Mouse (Mus musculus) small intestine, adult 2 months (tissue): ENCODE measurements at regions not wholly inside any gene's neighbourhood (a gene's known extent, or its start where the extent isn't known, plus 50 kb on each side); places are given as distances from the start of the nearest gene placed in this dataset.

Experiments used
- H3K27ac ChIP-seq: fragments of 200-500 bp; 2 replicates; pipeline ENCODE4 v1.5.1; 2012; ENCODE audit warnings: low read depth, low read length, control low read depth, inconsistent platforms; ENCODE audit not compliant: insufficient read depth
- H3K27me3 ChIP-seq: fragments of 200-500 bp; 2 replicates; pipeline ENCODE4 v1.6.1; 2012; ENCODE audit warnings: mild to moderate bottlenecking, moderate library complexity, low read length, inconsistent platforms; ENCODE audit not compliant: control insufficient read depth, insufficient read depth
- H3K36me3 ChIP-seq: fragments of 200-500 bp; 2 replicates; pipeline ENCODE4 v1.6.1; 2012; ENCODE audit warnings: mild to moderate bottlenecking, low read length, control low read depth, inconsistent platforms; ENCODE audit not compliant: control insufficient read depth, insufficient read depth
- H3K4me1 ChIP-seq: fragments of 200-500 bp; 2 replicates; pipeline ENCODE4 v1.6.1; 2012; ENCODE audit warnings: low read length, inconsistent platforms, mixed read lengths; ENCODE audit not compliant: control insufficient read depth, insufficient read depth, insufficient read length
- H3K4me3 ChIP-seq: fragments of 200-500 bp; 2 replicates; pipeline ENCODE4 v1.5.1; 2012; ENCODE audit warnings: low read depth, mild to moderate bottlenecking, control low read depth, inconsistent platforms, low read length, moderate library complexity
- CTCF ChIP-seq: fragments of 200-500 bp; IDR thresholded peaks from 2 replicates; pipeline ENCODE4 v1.5.1; 2012; ENCODE audit warnings: low read depth, mild to moderate bottlenecking, control low read depth, inconsistent platforms, low read length, moderate library complexity, mixed read lengths; ENCODE audit not compliant: insufficient replicate concordance, insufficient read length; ENCODE audit errors: extremely low read depth
- POLR2A ChIP-seq: fragments of 200-500 bp; IDR thresholded peaks from 2 replicates; pipeline ENCODE4 v1.6.1; 2012; ENCODE audit warnings: low read depth, mild to moderate bottlenecking, control low read depth, inconsistent platforms, low read length, moderate library complexity
- WGBS: fragments of 180-500 bp; shearing (Covaris S2); methylation state at CpG from one replicate; pipeline ENCODE4 v1.1.7; 2018; 5-methylcytosine and 5-hydroxymethylcytosine counted together

GRCm38 (mm10) chr17:47177671-47178246, 167.4 kb upstream of the Ubr2 start:
- 79% methylated on average over 8 of the region's 8 CpGs for WGBS
- H3K27ac ChIP-seq: no peak overlapping the region
- H3K4me1 ChIP-seq: peaks cover 4% of the 10 kb centered on the region
- TF ChIP-seq CTCF (no peak), POLR2A (no peak)
- H3K27me3 ChIP-seq: no peaks in the 10 kb centered on the region
- no peak overlapping the region for H3K4me3 ChIP-seq
- no peaks in the 10 kb centered on the region for H3K36me3 ChIP-seq

- WGBS: 23% methylated on average over 5 of the region's 5 CpGs
- TF ChIP-seq CTCF (no peak), POLR2A (no peak)
- peaks cover 4% of the 10 kb centered on the region for H3K4me1 ChIP-seq
- H3K4me3 ChIP-seq: no peak overlapping the region
- H3K36me3 ChIP-seq: no peaks in the 10 kb centered on the region
- H3K27ac ChIP-seq: no peak overlapping the region
- H3K27me3 ChIP-seq: no peaks in the 10 kb centered on the region
These were observed 166.0 kb upstream of the Ubr2 start for GRCm38 (mm10) chr17:47176328-47176727.

GRCm38 (mm10) chr17:47174748-47175215, 164.4 kb upstream of the Ubr2 start:
- 8% methylated on average over 12 of the region's 12 CpGs for WGBS
- H3K4me1 ChIP-seq: peaks cover 4% of the 10 kb centered on the region
- TF ChIP-seq CTCF (no peak), POLR2A (peak; percentile 34; the same call in 1 of the 2 replicates)
- peak overlapping the region; percentile 63 for H3K4me3 ChIP-seq
- peak overlapping the region; percentile 46 for H3K27ac ChIP-seq
- no peaks in the 10 kb centered on the region for H3K36me3 ChIP-seq
- H3K27me3 ChIP-seq: no peaks in the 10 kb centered on the region

DNA sequence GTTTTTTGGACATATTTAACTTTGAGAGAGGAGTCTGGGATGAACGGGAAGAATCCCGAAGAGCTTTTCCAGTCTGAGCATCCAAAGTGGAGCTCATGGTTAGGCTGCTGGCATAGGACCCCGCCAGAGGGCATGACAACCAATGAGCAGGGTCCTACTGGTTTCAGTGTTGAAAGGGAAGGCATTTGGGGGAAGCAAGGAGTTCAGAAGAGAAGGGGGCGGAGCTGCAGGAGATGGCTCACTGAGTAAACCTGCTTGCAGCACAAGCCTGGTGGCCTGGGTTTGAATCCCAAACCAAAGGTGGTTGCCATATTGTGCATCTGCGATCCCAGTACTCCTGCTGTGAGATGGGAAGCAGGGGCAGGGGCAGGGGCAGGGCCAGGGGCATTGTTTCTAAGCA, 161.4 kb upstream of the Ubr2 start:
- H3K27me3 ChIP-seq: no peaks in the 10 kb centered on the region

GRCm38 (mm10) chr17:47170978-47171593, 160.7 kb upstream of the Ubr2 start:
- 86% methylated on average over 13 of the region's 13 CpGs for WGBS

More for the DNA sequence above, 161.4 kb upstream of the Ubr2 start:
- Histone ChIP-seq H3K27ac (no peak overlapping the region), H3K4me3 (no peak overlapping the region), H3K4me1 (peaks cover 4% of the 10 kb centered on the region), H3K36me3 (no peaks in the 10 kb centered on the region)
- TF ChIP-seq CTCF (no peak), POLR2A (no peak)
- WGBS: 87% methylated on average over 5 of the region's 5 CpGs

GRCm38 (mm10) chr17:47168105-47168504, 157.7 kb upstream of the Ubr2 start:
- Histone ChIP-seq H3K4me1 (no peaks in the 10 kb centered on the region; the same call in 1 of the 2 replicates), H3K27me3 (no peaks in the 10 kb centered on the region), H3K27ac (no peak overlapping the region), H3K4me3 (no peak overlapping the region), H3K36me3 (no peaks in the 10 kb centered on the region)
- TF ChIP-seq POLR2A (no peak), CTCF (no peak)
- 27% methylated on average over 8 of the region's 8 CpGs for WGBS

More at GRCm38 (mm10) chr17:47170978-47171593, 160.7 kb upstream of the Ubr2 start:
- no peaks in the 10 kb centered on the region for H3K36me3 ChIP-seq
- H3K4me3 ChIP-seq: no peak overlapping the region
- H3K27me3 ChIP-seq: no peaks in the 10 kb centered on the region
- no peak for TF ChIP-seq POLR2A
- TF ChIP-seq CTCF: no peak
- H3K4me1 ChIP-seq: peaks cover 4% of the 10 kb centered on the region
- H3K27ac ChIP-seq: no peak overlapping the region

DNA sequence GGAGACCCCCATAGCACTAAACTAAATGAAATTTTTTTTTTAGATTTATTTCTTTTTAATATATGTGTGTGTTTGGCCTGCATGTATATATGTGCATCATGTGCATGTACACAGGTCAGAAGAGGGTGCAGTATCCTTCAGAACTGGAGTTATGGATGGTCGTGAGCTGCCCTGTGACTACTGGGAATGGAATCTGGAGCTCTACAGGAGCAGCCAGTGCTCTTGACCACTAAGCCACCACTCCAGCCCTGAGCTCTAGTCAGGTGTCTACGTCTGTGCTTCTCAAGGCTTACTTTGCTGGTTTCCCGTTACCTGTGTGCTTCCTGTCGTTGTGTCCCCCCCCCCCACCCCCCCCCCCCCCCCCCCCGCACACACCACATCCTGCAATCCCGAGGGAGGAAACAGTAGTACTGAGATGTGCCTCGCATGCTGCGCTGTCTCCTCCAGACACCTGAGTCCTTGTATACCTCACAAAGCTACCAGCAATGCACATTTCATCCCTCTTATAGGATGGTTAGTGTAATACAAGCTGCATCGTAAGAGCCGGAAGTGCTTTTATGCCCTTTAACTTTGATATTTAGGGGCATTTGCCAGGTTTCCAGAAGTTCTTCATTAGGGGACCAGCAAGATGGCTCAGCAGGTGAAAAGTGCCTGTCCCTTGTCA, 153.5 kb upstream of the Ubr2 start:
- WGBS: 61% methylated on average over 9 of the region's 10 CpGs
- Histone ChIP-seq H3K27me3 (no peaks in the 10 kb centered on the region), H3K4me1 (no peaks in the 10 kb centered on the region; the same call in 1 of the 2 replicates), H3K36me3 (no peaks in the 10 kb centered on the region), H3K4me3 (no peak overlapping the region), H3K27ac (no peak overlapping the region)
- TF ChIP-seq CTCF: no peak
- no peak for TF ChIP-seq POLR2A
